Mouse (Mus musculus): ENCODE data around the gene Dcp1b.
A peak's percentile ranks its signal among the peaks of the same experiment; 100 is the strongest.
"Not testable (repeated sequence)": the region's sequence is repeated elsewhere in the genome, so short reads cannot be mapped to it uniquely, and the experiment has no call there.

Gene Dcp1b

GRCm38 (mm10) chr6:119196382-119197305 is 21.6 kb downstream of the Dcp1b start, which contains the start of gene Cacna1c:
Gene Cacna1c, minus strand, starts transcription at chr6:119196418.
- DNase-seq: no peak

- DNase-seq: no peak
Measured at GRCm38 (mm10) chr6:119198534-119199273, 23.7 kb downstream of the Dcp1b start.

GRCm38 (mm10) chr6:119199274-119199879 is 24.3 kb downstream of the Dcp1b start:
- DNase-seq: no peak

DNA sequence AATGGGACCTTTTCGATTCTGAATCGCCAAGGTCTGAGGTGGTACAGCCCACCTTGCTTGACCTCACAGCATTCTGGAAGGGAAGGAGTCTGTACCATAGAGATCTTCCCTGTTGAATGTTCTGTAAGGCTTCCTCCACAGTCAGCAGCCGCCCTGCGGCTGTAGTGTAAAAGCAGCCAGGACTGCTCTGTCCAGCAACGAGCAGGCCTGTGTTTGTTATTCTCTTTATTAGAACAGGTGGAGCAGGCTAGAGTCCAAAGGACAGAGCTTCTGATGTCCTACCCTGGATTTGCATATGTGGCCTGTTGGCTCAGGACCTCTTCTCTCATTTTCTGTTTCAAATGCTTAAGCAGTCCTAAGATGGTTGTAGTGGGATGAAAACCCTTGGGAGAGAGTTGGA is 25.3 kb downstream of the Dcp1b start:
- DNase-seq: no peak

GRCm38 (mm10) chr6:119201575-119201974 is 26.5 kb downstream of the Dcp1b start:
- no peak for DNase-seq

DNA sequence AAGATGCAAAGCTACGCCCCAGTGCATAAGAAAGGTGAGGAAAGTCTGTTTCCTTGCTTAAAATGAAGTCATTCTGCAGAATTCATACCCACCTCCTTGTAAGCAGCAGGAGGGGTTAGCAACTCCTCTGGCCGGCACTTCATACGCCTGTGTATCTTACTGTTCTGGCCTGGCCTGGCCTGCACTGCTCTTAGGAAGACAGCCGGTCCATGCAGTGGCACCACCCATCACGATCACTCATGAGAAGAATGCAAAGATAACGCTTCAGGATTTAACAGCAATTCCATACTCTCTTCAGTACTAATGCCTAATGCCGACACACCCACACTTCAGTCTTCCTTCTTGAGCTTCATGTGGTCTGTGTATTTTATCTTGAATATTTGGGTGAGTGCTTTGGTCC is 29.2 kb downstream of the Dcp1b start:
- DNase-seq: no peak

DNA sequence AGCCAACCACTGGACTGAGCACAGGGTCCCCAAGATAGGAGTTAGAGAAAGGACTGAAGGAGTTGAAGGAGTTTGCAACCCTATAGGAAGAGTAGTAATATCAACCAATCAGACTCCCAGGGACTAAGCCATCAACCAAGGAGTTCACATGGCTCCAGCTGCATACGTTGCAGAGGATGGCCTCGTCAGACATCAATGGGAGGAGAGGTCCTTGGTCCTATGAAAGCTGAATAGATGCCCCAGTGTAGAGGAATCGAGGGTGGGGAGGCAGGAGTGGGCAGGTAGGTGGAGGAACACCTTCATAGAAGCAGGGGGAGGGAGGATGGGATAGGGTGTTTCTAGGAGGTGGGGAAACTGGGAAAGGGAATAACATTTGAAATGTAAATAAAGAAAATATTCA is 29.9 kb downstream of the Dcp1b start:
- no peak for DNase-seq

- not testable (repeated sequence) for DNase-seq
Measured at GRCm38 (mm10) chr6:119206006-119206405, 31.0 kb downstream of the Dcp1b start.

DNA sequence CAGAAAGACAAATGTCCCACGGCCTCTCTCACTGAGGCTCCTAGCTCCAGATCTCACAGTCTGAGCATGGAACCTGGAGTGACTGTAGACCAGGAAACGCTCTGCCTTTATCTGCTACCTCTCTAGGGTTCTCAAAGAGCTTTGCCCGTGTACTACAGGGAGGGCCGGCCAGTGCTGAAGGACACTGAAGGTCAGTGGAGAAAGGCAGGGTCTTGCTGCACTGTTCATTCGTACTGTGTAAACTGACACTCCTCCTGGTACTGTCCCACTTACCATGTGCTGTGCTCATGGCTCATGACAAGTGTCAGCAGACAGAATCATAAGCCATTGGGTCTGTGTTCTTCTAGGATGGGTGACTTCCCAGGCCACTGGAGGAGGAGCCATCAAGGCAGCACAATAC is 38.3 kb downstream of the Dcp1b start:
- DNase-seq: no peak

GRCm38 (mm10) chr6:119214190-119214589 is 39.1 kb downstream of the Dcp1b start:
- no peak for DNase-seq

GRCm38 (mm10) chr6:119215040-119215613 is 40.1 kb downstream of the Dcp1b start:
- DNase-seq: no peak

DNA sequence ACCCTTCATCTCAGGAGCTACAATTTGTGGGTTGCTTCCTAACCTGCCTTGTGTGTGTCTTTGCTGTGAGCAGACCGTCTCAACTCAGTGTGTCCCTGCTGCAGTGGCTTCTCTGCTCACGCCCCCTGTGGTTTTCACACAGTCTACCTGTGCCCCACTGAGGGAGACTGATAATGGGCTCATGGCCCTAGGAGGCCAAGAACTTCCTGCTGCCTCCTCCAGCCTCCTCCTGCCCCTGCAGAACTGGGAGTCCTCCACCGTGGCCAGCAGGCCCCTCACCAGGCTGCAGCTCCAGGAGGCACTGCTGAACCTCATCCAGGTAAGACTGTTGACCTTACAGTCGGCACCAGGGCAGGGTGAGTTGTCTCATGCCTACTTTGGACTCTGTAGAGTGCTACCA is 42.6 kb downstream of the Dcp1b start:
- DNase-seq: no peak

- DNase-seq: no peak
Measured at GRCm38 (mm10) chr6:119218591-119218990, 43.5 kb downstream of the Dcp1b start.

DNA sequence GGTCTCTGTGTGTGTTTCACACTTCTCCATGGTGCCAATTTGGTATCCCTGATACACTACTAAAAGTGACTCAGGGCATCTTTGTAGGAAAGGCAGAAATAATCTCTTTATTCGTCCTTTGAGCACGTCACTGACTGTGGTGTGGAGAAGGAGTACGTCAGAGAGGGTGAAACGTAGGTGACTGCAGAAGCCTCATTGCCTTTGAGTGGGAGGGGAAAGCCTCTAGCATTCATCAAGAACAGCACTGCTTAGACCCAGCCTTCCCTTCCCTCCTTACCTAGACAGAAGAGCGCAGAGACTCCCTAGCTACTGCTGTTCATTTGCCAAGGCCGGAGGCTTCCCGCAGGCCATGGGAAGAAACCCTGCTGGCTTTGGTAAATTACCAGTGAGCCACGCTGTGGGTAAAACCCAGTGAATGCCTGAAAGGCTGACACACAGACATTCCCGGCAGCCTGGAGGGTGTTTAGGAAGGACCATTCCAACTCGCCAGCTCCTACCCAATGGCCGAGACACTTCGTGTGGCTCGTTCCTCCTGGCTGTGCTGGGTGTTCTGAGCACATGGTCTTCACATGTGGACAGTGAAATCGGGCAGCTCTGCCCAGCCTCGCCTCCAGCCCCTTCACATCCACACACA is 44.3 kb downstream of the Dcp1b start:
- DNase-seq: peak; percentile 52

- DNase-seq: peak; percentile 79
Measured at GRCm38 (mm10) chr6:119220297-119220696, 45.2 kb downstream of the Dcp1b start.

- no peak for DNase-seq
Measured at GRCm38 (mm10) chr6:119224451-119225195, 49.6 kb downstream of the Dcp1b start.

DNA sequence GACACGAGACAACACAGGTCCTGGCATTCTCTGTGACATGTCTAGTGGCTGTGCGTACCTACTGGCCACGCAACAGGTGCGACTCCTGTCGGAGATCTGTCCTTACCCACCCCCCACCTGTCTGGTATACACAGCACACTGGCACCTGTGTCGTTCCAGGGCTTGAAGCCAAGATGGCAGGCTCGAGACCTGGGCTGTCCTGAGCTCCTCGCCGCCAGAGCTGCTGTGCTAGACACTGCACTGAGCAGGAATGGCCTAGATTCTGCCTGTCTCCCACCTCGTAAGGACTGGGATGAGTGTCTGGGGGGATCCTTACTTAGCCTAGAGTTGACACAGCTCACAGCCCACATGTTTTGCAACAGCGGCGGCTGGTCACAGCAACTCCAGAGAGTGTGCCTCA is 50.2 kb downstream of the Dcp1b start:
- DNase-seq: no peak

DNA sequence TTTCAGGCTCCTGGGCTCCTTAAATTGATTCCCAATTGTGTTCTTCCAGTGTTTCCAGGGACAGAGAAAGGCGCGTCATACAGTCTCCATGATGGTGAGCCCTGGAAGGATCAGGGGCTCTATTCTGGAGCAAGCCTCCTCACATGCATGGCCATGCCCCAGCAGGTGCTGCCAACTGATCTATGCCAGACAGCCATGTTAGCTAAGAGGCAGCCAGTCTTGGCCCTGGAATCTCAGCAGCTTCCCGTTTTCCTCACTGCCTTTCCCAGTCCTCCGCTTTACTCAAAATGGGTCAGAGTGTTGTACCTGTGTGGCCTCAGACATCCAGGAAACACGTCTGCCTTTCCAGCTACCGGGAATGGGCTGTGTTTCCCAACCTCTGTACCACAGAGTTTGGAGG is 50.7 kb downstream of the Dcp1b start:
- no peak for DNase-seq

- no peak for DNase-seq
Measured at GRCm38 (mm10) chr6:119227001-119227400, 51.9 kb downstream of the Dcp1b start.

- no peak for DNase-seq
Measured at GRCm38 (mm10) chr6:119228861-119229603, 54.0 kb downstream of the Dcp1b start.

GRCm38 (mm10) chr6:119233066-119233465 is 58.0 kb downstream of the Dcp1b start:
- DNase-seq: no peak

All from cerebellum, adult 9-10 months (tissue).